Mouse (Mus musculus) testis, postnatal 14 days (tissue): ENCODE results near the gene Cyp17a1.

ENCODE experiments used
- DNase-seq: peaks from one replicate; pipeline ENCODE4 v3.0.0; 2021; ENCODE audit warnings: low spot score

Cyp17a1 gene

GRCm38 (mm10) chr19:46642136-46642753, 30.7 kb downstream of the Cyp17a1 start:
- DNase-seq, result no peak

- peak; percentile 62 for DNase-seq
Observed at GRCm38 (mm10) chr19:46641420-46642085, 31.4 kb downstream of the Cyp17a1 start.

GRCm38 (mm10) chr19:46640780-46641179, 32.2 kb downstream of the Cyp17a1 start:
- no peak for DNase-seq

- DNase-seq, result no peak
Observed at GRCm38 (mm10) chr19:46639496-46639895, 33.5 kb downstream of the Cyp17a1 start.

- DNase-seq, result no peak
Observed at GRCm38 (mm10) chr19:46639053-46639452, 33.9 kb downstream of the Cyp17a1 start.

GRCm38 (mm10) chr19:46637598-46637997, 35.4 kb downstream of the Cyp17a1 start:
- DNase-seq, result no peak

GRCm38 (mm10) chr19:46635766-46636165, 37.2 kb downstream of the Cyp17a1 start:
- no peak for DNase-seq

GRCm38 (mm10) chr19:46631637-46632036, 41.3 kb downstream of the Cyp17a1 start:
- no peak for DNase-seq

GRCm38 (mm10) chr19:46629807-46630206, 43.2 kb downstream of the Cyp17a1 start:
- DNase-seq, result no peak

GRCm38 (mm10) chr19:46628403-46628802, 44.6 kb downstream of the Cyp17a1 start:
- no peak for DNase-seq

- no peak for DNase-seq
Observed at GRCm38 (mm10) chr19:46625519-46625918, 47.5 kb downstream of the Cyp17a1 start.

GRCm38 (mm10) chr19:46625015-46625414, 48.0 kb downstream of the Cyp17a1 start:
- DNase-seq, result no peak

- no peak for DNase-seq
Observed at GRCm38 (mm10) chr19:46623790-46624772, 48.9 kb downstream of the Cyp17a1 start.

- no peak for DNase-seq
Observed at GRCm38 (mm10) chr19:46623194-46623667, 49.7 kb downstream of the Cyp17a1 start.

- no peak for DNase-seq
Observed at GRCm38 (mm10) chr19:46622659-46623193, 50.2 kb downstream of the Cyp17a1 start.

GRCm38 (mm10) chr19:46621236-46622183, 51.5 kb downstream of the Cyp17a1 start:
- no peak for DNase-seq

- DNase-seq, result no peak
Observed at GRCm38 (mm10) chr19:46620016-46620808, 52.8 kb downstream of the Cyp17a1 start.

GRCm38 (mm10) chr19:46619518-46619917, 53.5 kb downstream of the Cyp17a1 start:
- no peak for DNase-seq

GRCm38 (mm10) chr19:46619001-46619400, 54.0 kb downstream of the Cyp17a1 start:
- no peak for DNase-seq

GRCm38 (mm10) chr19:46618322-46618721, 54.6 kb downstream of the Cyp17a1 start:
- DNase-seq, result no peak
